Comparison of ENCODE assay signal across 12 mouse cellular contexts in the genomic region with DNA sequence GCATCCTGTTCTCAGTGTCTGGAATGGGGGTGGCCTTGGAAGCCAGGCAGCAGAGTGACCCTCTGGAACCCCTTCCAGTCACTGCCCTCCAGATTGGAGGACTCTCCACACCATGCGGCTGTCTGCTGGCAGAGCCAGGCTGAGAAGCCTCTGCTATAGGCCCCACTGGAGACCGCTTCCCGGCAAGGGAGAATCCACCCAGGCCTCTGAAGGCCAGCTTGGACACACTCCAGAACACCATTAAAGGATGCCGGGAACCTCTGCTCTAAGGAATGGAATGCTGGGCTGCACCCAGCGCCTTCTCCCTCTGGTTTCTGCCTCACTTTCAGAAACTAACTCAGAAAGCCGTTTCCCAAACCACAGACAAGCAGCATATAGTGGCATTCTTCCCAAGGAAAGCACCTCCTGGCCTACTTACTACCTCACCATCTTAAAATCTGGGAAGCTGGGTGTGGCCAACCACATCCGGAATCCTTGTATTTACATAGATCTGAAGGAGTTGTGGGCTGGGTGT. TPM values are rescaled to one million over a fixed set of nuclear protein-coding genes. Genes with fewer than 3 reads are reported as not detected.
A peak's percentile ranks its signal among the peaks of the same experiment; 100 is the strongest.
DNase-seq lines count a peak whose midpoint lies in the region; ATAC-seq and TF ChIP-seq lines count a peak whose summit lies in the region.
"Had no signal": no experiment of that assay in that cellular context is flagged by ENCODE, and none has a peak within 500 bp of the region (broad histone marks: within the 10 kb centered on the region; RNA-seq: fewer than 3 reads in every experiment).

No protein-coding gene starts in this region.

- peaks cover 56% of the 10 kb centered on the region for H3K4me1 ChIP-seq in forebrain, embryonic 13.5 days
- H3K4me1 ChIP-seq in forebrain, embryonic 14.5 days (ENCODE audit: control insufficient read depth, insufficient read depth, low read length) = peaks cover 16% of the 10 kb centered on the region
- H3K4me1 ChIP-seq in thymus, adult 2 months (replicated peaks; ENCODE audit: control insufficient read depth, insufficient read depth, low read length) = peaks cover 38% of the 10 kb centered on the region

- no peak for TF ChIP-seq CTCF in thymus, adult 2 months (IDR thresholded peaks at IDR 0.05; ENCODE audit: borderline replicate concordance, control insufficient read depth, extremely low read depth, insufficient read depth, low read length, poor library complexity)

- no peaks in the 10 kb centered on the region for H3K9me3 ChIP-seq in forebrain, embryonic 13.5 days (replicated peaks)
- no peaks in the 10 kb centered on the region for H3K9me3 ChIP-seq in forebrain, embryonic 14.5 days (replicated peaks; ENCODE audit: control insufficient read depth, low read length)
- H3K9me3 ChIP-seq: forebrain, embryonic 10.5 days; hindbrain, embryonic 15.5 days; limb, embryonic 12.5 days had no signal

- WGBS in forebrain, embryonic 13.5 days = 82% methylated on average over 7 of the region's 7 CpGs
- WGBS in forebrain, embryonic 14.5 days = 81% methylated on average over 7 of the region's 7 CpGs
- 93% methylated on average over 7 of the region's 7 CpGs for WGBS in thymus, adult 2 months

- no peak for ATAC-seq in forebrain, embryonic 13.5 days
- ATAC-seq in forebrain, embryonic 14.5 days = no peak

- DNase-seq in forebrain, embryonic 14.5 days (ENCODE audit: low spot score) = no peak
- DNase-seq in testis, postnatal 10 days (ENCODE audit: low spot score) = peak; percentile 67
- no peak for DNase-seq in testis, postnatal 14 days (ENCODE audit: low spot score)
- DNase-seq in kidney, postnatal 4 days = peak; percentile 57 to 69
- no peak for DNase-seq in thymus, adult 18-20 months
- no peak for DNase-seq in spleen, postnatal 14 days (ENCODE audit: low spot score in 2 of 2)
- DNase-seq in thymus, adult 2 months = no peak

- no peak overlapping the region for H3K4me3 ChIP-seq in forebrain, embryonic 13.5 days
- no peak overlapping the region for H3K4me3 ChIP-seq in forebrain, embryonic 14.5 days (ENCODE audit: low read depth, low read length)
- H3K4me3 ChIP-seq in thymus, adult 2 months (ENCODE audit: control insufficient read depth, insufficient read depth, low read length) = no peak overlapping the region
- H3K4me3 ChIP-seq: forebrain, embryonic 10.5 days; hindbrain, embryonic 15.5 days; limb, embryonic 12.5 days had no signal

- TF ChIP-seq POLR2A in thymus, adult 2 months (IDR thresholded peaks at IDR 0.05; ENCODE audit: control insufficient read depth, extremely low read depth, insufficient read depth, low read length, poor library complexity) = no peak

- no peak overlapping the region; the same call in 1 of the 2 replicates for H3K4me2 ChIP-seq in forebrain, embryonic 13.5 days
- H3K4me2 ChIP-seq in forebrain, embryonic 14.5 days (ENCODE audit: low read length) = no peak overlapping the region
- H3K4me2 ChIP-seq: hindbrain, embryonic 15.5 days; limb, embryonic 12.5 days had no signal

- H3K27me3 ChIP-seq in forebrain, embryonic 13.5 days = no peaks in the 10 kb centered on the region
- H3K27me3 ChIP-seq in forebrain, embryonic 14.5 days (replicated peaks; ENCODE audit: control insufficient read depth, insufficient read depth, low read length) = no peaks in the 10 kb centered on the region
- no peaks in the 10 kb centered on the region for H3K27me3 ChIP-seq in thymus, adult 2 months (ENCODE audit: control insufficient read depth, insufficient read depth, low read length)
- H3K27me3 ChIP-seq: hindbrain, embryonic 15.5 days; limb, embryonic 12.5 days had no signal

- no peak overlapping the region for H3K27ac ChIP-seq in forebrain, embryonic 13.5 days
- no peak overlapping the region for H3K27ac ChIP-seq in forebrain, embryonic 14.5 days (ENCODE audit: low read depth, low read length)
- no peak overlapping the region for H3K27ac ChIP-seq in thymus, adult 2 months (ENCODE audit: control insufficient read depth, insufficient read depth, low read length)
- H3K27ac ChIP-seq: forebrain, embryonic 10.5 days; hindbrain, embryonic 15.5 days; limb, embryonic 12.5 days had no signal

- peak overlapping the region; percentile 34; the same call in 1 of the 2 replicates for H3K9ac ChIP-seq in forebrain, embryonic 13.5 days
- H3K9ac ChIP-seq in forebrain, embryonic 14.5 days (ENCODE audit: low read length) = no peak overlapping the region
- H3K9ac ChIP-seq: hindbrain, embryonic 15.5 days; limb, embryonic 12.5 days had no signal

- peaks cover 60% of the 10 kb centered on the region for H3K36me3 ChIP-seq in forebrain, embryonic 13.5 days (ENCODE audit: poor library complexity, severe bottlenecking)
- peaks cover 28% of the 10 kb centered on the region; the same call in 1 of the 2 replicates for H3K36me3 ChIP-seq in forebrain, embryonic 14.5 days (ENCODE audit: control insufficient read depth, insufficient read depth, low read length)
- peaks cover 12% of the 10 kb centered on the region for H3K36me3 ChIP-seq in thymus, adult 2 months (ENCODE audit: control insufficient read depth, insufficient read depth, low read length)
- H3K36me3 ChIP-seq: hindbrain, embryonic 15.5 days had no signal

RNA-seq across cellular contexts. Expression of gene Afmid, which starts 2.9 kb away (rescaled TPM):
- polyA plus RNA-seq in forebrain, embryonic 13.5 days (2015; fragmentation: Nextera tagmentation; extraction: Ambion mirVana) = 7.4 and 7.5 TPM in 2 replicates
- 4.4 and 5.7 TPM in 2 replicates for polyA plus RNA-seq in forebrain, embryonic 14.5 days (2014; fragmentation: Nextera tagmentation; extraction: Ambion mirVana)
- polyA plus RNA-seq in thymus, adult 2 months (2012; rRNA removed) = 17.7 and 18.2 TPM in 2 replicates

RNA-seq across cellular contexts. Expression of gene Tk1, which starts 3.1 kb away (rescaled TPM):
- polyA plus RNA-seq in forebrain, embryonic 13.5 days (2015; fragmentation: Nextera tagmentation; extraction: Ambion mirVana) = 103 and 104 TPM in 2 replicates
- 44.9 and 67.8 TPM in 2 replicates for polyA plus RNA-seq in forebrain, embryonic 14.5 days (2014; fragmentation: Nextera tagmentation; extraction: Ambion mirVana)
- polyA plus RNA-seq in thymus, adult 2 months (2012; rRNA removed) = 130 and 167 TPM in 2 replicates

RNA-seq across cellular contexts. Expression of gene Gm20708, which starts 13.3 kb away (rescaled TPM):
- 0.36 and 0.49 TPM in 2 replicates for polyA plus RNA-seq in forebrain, embryonic 13.5 days (2015; fragmentation: Nextera tagmentation; extraction: Ambion mirVana)
- 0.41 and 1.3 TPM in 2 replicates for polyA plus RNA-seq in forebrain, embryonic 14.5 days (2014; fragmentation: Nextera tagmentation; extraction: Ambion mirVana)
- 0.06 TPM in 1 of 2 replicates, not detected in the other for polyA plus RNA-seq in thymus, adult 2 months (2012; rRNA removed)
- polyA plus RNA-seq: testis, adult 2 months had no signal

RNA-seq across cellular contexts. Expression of gene Syngr2, which starts 13.3 kb away (rescaled TPM):
- 15.9 and 17.4 TPM in 2 replicates for polyA plus RNA-seq in forebrain, embryonic 13.5 days (2015; fragmentation: Nextera tagmentation; extraction: Ambion mirVana)
- polyA plus RNA-seq in forebrain, embryonic 14.5 days (2014; fragmentation: Nextera tagmentation; extraction: Ambion mirVana) = 19.2 and 20.7 TPM in 2 replicates
- 286 and 322 TPM in 2 replicates for polyA plus RNA-seq in thymus, adult 2 months (2012; rRNA removed)

RNA-seq across cellular contexts. Expression of gene 6030468B19Rik, which starts 25.3 kb away (rescaled TPM):
- polyA plus RNA-seq in forebrain, embryonic 13.5 days (2015; fragmentation: Nextera tagmentation; extraction: Ambion mirVana) = not detected in 2 replicates
- polyA plus RNA-seq in forebrain, embryonic 14.5 days (2014; fragmentation: Nextera tagmentation; extraction: Ambion mirVana) = not detected in 2 replicates
- polyA plus RNA-seq in thymus, adult 2 months (2012; rRNA removed) = 1.7 and 1.8 TPM in 2 replicates
- polyA plus RNA-seq: hindbrain, embryonic 15.5 days; testis, adult 2 months had no signal

Comparison
In these comparisons a context has a peak if more than half of its experiments do, and no peak if none do; other contexts are left out.
1. DNase-seq: peak in testis, postnatal 10 days (single experiment) and kidney, postnatal 4 days (2 of 2); none in forebrain, embryonic 14.5 days (single experiment), testis, postnatal 14 days (single experiment), thymus, adult 18-20 months (0 of 2), spleen, postnatal 14 days (0 of 2) and thymus, adult 2 months (single experiment).